Mouse (Mus musculus): ENCODE results near the gene Magi1. TPM values are rescaled to one million over a fixed set of nuclear protein-coding genes. Genes with fewer than 3 reads are reported as not detected.

Magi1 gene
- total and polyA plus RNA-seq, 2 experiments from 2014 or later = 27.6 to 45.4 TPM

GRCm38 (mm10) chr6:94265244-94265935, 18.3 kb downstream of the Magi1 start:
- no peak overlapping the region for H3K9ac ChIP-seq (replicated peaks; ENCODE audit: low read length, poor library complexity, severe bottlenecking)
- H3K4me1 ChIP-seq (ENCODE audit: insufficient read depth, low read length) = no peaks in the 10 kb centered on the region
- no peaks in the 10 kb centered on the region for H3K9me3 ChIP-seq (ENCODE audit: low read length)
- no peak overlapping the region for H3K4me3 ChIP-seq (ENCODE audit: low read depth, low read length)
- TF ChIP-seq CTCF (IDR thresholded peaks at IDR 0.05) = no peak
- no peak for ATAC-seq (ENCODE audit: low FRiP score)
- no peak for DNase-seq (ENCODE audit: low spot score)
- no peak overlapping the region for H3K4me2 ChIP-seq (ENCODE audit: low read depth, low read length, poor library complexity, severe bottlenecking)
- 55% methylated on average over 3 of the region's 3 CpGs for WGBS
- H3K36me3 ChIP-seq (ENCODE audit: insufficient read depth, low read length) = no peaks in the 10 kb centered on the region
- H3K27ac ChIP-seq (ENCODE audit: low read depth, low read length) = no peak overlapping the region
- H3K27me3 ChIP-seq (ENCODE audit: insufficient read depth, low read length) = no peaks in the 10 kb centered on the region

GRCm38 (mm10) chr6:94264183-94264941, 19.4 kb downstream of the Magi1 start:
- WGBS = 70% methylated on average over 7 of the region's 7 CpGs
- no peak for ATAC-seq (ENCODE audit: low FRiP score)

GRCm38 (mm10) chr6:94260831-94261230, 22.9 kb downstream of the Magi1 start:
- no peak for ATAC-seq (ENCODE audit: low FRiP score)
- Histone ChIP-seq H3K9ac (replicated peaks; ENCODE audit: low read length, poor library complexity, severe bottlenecking) (no peak overlapping the region), H3K27me3 (ENCODE audit: insufficient read depth, low read length) (no peaks in the 10 kb centered on the region), H3K9me3 (ENCODE audit: low read length) (no peaks in the 10 kb centered on the region), H3K4me3 (ENCODE audit: low read depth, low read length) (no peak overlapping the region), H3K4me2 (ENCODE audit: low read depth, low read length, poor library complexity, severe bottlenecking) (no peak overlapping the region), H3K4me1 (ENCODE audit: insufficient read depth, low read length) (no peaks in the 10 kb centered on the region), H3K27ac (ENCODE audit: low read depth, low read length) (no peak overlapping the region), H3K36me3 (ENCODE audit: insufficient read depth, low read length) (no peaks in the 10 kb centered on the region)
- 88% methylated on average over 5 of the region's 5 CpGs for WGBS
- TF ChIP-seq CTCF (IDR thresholded peaks at IDR 0.05) = no peak
- DNase-seq (ENCODE audit: low spot score) = no peak

More at GRCm38 (mm10) chr6:94264183-94264941, 19.4 kb downstream of the Magi1 start:
- Histone ChIP-seq H3K36me3 (ENCODE audit: insufficient read depth, low read length) (no peaks in the 10 kb centered on the region), H3K9ac (replicated peaks; ENCODE audit: low read length, poor library complexity, severe bottlenecking) (no peak overlapping the region), H3K27me3 (ENCODE audit: insufficient read depth, low read length) (no peaks in the 10 kb centered on the region), H3K4me1 (ENCODE audit: insufficient read depth, low read length) (no peaks in the 10 kb centered on the region), H3K4me2 (ENCODE audit: low read depth, low read length, poor library complexity, severe bottlenecking) (no peak overlapping the region), H3K27ac (ENCODE audit: low read depth, low read length) (no peak overlapping the region), H3K9me3 (ENCODE audit: low read length) (no peaks in the 10 kb centered on the region), H3K4me3 (ENCODE audit: low read depth, low read length) (no peak overlapping the region)
- DNase-seq (ENCODE audit: low spot score) = no peak
- no peak for TF ChIP-seq CTCF (IDR thresholded peaks at IDR 0.05)

DNA sequence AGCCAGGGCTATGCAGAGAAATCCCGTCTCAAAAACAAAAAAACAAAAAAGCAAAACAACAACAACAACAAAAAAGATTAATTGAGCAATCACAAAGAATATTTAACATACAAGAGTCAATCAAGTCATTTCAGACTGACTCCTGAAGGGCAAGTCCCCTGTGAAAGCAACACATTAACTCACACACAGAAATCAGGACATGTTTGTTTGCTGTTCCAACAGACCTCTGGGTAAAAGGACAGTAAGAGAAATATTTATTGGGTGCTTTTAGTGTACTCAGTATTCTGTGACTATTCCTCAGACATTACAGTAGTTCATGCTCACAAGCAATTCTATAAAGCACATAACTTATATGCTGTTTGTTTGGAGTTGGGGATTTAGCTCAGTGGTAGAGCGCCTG, 23.7 kb downstream of the Magi1 start:
- Histone ChIP-seq H3K36me3 (ENCODE audit: insufficient read depth, low read length) (no peaks in the 10 kb centered on the region), H3K4me2 (ENCODE audit: low read depth, low read length, poor library complexity, severe bottlenecking) (no peak overlapping the region), H3K4me1 (ENCODE audit: insufficient read depth, low read length) (no peaks in the 10 kb centered on the region), H3K4me3 (ENCODE audit: low read depth, low read length) (no peak overlapping the region), H3K9ac (replicated peaks; ENCODE audit: low read length, poor library complexity, severe bottlenecking) (no peak overlapping the region), H3K27me3 (ENCODE audit: insufficient read depth, low read length) (no peaks in the 10 kb centered on the region), H3K9me3 (ENCODE audit: low read length) (no peaks in the 10 kb centered on the region), H3K27ac (ENCODE audit: low read depth, low read length) (no peak overlapping the region)
- no peak for TF ChIP-seq CTCF (IDR thresholded peaks at IDR 0.05)
- no peak for ATAC-seq (ENCODE audit: low FRiP score)
- no peak for DNase-seq (ENCODE audit: low spot score)
- 96% methylated on average over 2 of the region's 2 CpGs for WGBS

DNA sequence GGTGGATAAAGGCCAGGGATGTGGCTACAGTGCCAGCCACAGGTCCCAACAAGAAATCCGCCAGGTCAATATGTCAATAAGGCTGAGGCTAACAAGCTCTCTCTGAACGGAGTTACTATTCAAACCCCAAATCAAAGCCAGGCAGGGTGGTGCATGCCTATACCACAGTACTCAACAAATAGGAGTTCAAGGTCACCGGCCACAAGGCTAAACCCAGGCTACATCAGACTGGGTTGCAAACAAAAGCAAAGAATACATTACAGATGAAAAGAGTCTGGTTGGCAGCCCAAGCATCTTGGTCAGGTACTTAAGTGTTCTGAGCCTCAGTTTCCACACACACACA, 25.9 kb downstream of the Magi1 start:
- H3K4me3 ChIP-seq (ENCODE audit: low read depth, low read length) = no peak overlapping the region
- no peak for TF ChIP-seq CTCF (IDR thresholded peaks at IDR 0.05)
- no peaks in the 10 kb centered on the region for H3K36me3 ChIP-seq (ENCODE audit: insufficient read depth, low read length)
- no peak overlapping the region for H3K4me2 ChIP-seq (ENCODE audit: low read depth, low read length, poor library complexity, severe bottlenecking)
- no peak overlapping the region for H3K9ac ChIP-seq (replicated peaks; ENCODE audit: low read length, poor library complexity, severe bottlenecking)
- H3K27me3 ChIP-seq (ENCODE audit: insufficient read depth, low read length) = no peaks in the 10 kb centered on the region
- DNase-seq (ENCODE audit: low spot score) = no peak
- no peak for ATAC-seq (ENCODE audit: low FRiP score)
- H3K4me1 ChIP-seq (ENCODE audit: insufficient read depth, low read length) = no peaks in the 10 kb centered on the region
- H3K9me3 ChIP-seq (ENCODE audit: low read length) = no peaks in the 10 kb centered on the region
- WGBS = 78% methylated on average over 3 of the region's 3 CpGs
- H3K27ac ChIP-seq (ENCODE audit: low read depth, low read length) = no peak overlapping the region

Measured in midbrain, postnatal 0 days (tissue).